Mouse (Mus musculus) kidney, postnatal 36 days (tissue): ENCODE data around the gene Thoc5.
A peak's percentile ranks its signal among the peaks of the same experiment; 100 is the strongest.

Source experiments
- DNase-seq, 2 experiments: peaks; one replicate each; pipeline ENCODE4 v3.0.0; 2021 to 2022; ENCODE audit warnings: mixed read lengths in 2 of 2

Thoc5 gene

DNA sequence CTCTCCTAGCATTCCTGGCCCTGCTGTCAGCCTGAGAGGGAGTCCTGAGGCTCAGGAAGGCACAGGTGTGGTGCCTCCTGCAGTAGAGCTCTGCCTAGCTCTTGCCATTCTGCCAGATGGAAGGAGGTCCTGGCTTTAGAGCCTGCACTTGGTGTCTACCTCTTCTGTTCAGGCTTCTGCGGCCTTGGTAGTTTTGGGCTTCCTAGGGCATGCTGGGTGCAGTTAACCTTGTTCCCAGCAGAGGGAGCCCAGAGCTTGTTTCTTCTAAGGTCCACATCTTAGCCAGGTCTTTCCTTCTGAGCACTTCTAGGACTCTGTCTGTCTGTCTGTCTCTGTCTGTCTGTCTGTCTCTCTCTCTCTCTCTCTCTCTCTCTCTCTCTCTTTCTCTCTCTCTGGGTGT lies 20.9 kb downstream of the Thoc5 start:
- DNase-seq = peak; percentile 70 to 85

DNA sequence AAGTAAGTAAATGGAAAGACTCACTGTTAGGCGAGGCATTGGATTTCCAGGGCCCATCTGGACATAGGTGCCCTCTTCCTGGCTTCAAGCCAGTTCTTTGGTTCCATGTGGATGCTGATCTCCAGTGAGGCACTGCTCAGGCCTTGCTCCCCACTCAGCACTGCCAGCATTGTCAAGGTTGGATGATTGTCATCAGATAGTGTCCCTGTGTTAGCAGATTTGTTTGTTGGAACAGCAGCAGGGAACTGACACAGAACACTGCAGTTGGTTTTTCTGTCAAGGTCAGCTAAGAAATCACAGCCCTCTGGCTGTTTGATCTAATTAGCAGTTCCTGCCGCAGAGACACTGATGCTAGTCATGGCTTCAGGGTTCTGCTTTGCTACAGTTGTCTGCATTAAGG lies 26.2 kb downstream of the Thoc5 start:
- DNase-seq = peak in 1 of 2 experiments; percentile 27

- no peak for DNase-seq
These were observed 26.6 kb downstream of the Thoc5 start for GRCm38 (mm10) chr11:4921751-4922150.

DNA sequence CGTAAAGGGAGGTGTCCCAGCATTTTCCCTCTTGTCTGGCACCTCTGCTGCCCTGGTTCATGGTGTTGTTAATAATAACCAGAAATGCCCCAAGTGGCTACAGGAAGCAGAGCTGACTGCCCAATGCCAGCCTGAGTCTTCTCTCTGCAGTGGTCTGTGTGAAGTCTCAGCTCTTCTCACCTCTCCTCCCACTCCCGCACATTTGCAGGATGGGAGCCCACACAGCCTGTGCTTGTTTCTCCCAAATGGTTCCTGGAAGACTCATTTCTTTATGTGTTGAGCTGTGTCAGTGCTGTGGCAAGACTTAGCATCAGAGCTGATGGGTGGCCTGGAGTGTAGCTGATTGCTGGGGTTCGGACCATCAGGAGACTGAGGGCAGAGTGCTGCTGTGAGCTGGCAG lies 32.1 kb downstream of the Thoc5 start:
- no peak for DNase-seq

- DNase-seq = peak; percentile 87 to 88
These were observed 36.0 kb downstream of the Thoc5 start for GRCm38 (mm10) chr11:4931009-4931601.

DNA sequence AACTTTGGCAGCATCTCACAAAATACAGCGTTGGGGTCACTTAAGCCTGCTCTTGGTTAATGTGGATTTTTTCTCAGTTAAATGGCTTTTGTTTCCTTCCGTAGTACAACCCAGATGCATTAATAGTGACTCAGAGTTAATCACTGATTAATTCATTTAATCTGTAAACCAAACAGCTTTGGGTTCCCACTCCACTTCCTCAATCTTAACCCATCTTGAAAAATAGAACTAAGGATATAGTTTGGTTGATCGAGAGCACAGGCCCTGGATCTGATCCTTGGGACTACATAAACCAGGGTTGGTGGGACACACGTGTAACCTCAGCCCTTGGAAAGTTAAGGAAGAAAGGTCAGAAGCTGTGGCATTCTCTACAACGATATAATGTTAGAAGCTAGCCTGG lies 41.1 kb downstream of the Thoc5 start:
- DNase-seq = no peak

- no peak for DNase-seq
These were observed 51.4 kb downstream of the Thoc5 start for GRCm38 (mm10) chr11:4946530-4946929.

- DNase-seq = peak; percentile 27 to 64
These were observed 52.1 kb downstream of the Thoc5 start for GRCm38 (mm10) chr11:4946947-4947812.

GRCm38 (mm10) chr11:4947813-4948174 lies 52.7 kb downstream of the Thoc5 start, which contains the start of gene Nefh:
Gene Nefh, minus strand, starts transcription at chr11:4948064.
- DNase-seq = peak in 1 of 2 experiments; percentile 12

DNA sequence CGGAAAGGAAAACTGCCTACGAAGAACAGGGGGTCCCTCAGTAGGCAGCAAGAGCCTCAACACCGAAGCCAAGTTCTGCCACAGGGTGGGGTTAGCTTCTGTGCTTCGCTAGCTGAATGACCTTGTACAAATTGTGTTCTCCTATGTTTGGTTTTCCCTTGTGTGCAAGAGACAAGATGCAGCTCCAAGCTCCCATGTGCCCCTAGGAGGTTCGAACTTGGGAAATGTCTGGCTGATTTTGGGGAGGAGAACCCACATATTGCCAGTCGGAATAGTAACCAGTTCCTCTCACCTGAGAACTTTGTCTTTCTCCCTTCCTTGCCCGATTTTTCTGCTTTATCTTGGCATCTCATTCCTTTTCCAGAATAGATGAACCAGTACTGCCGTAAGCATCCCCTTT lies 53.7 kb downstream of the Thoc5 start:
- no peak for DNase-seq

GRCm38 (mm10) chr11:4949256-4950044 lies 54.3 kb downstream of the Thoc5 start:
- DNase-seq = peak; percentile 30 to 86

DNA sequence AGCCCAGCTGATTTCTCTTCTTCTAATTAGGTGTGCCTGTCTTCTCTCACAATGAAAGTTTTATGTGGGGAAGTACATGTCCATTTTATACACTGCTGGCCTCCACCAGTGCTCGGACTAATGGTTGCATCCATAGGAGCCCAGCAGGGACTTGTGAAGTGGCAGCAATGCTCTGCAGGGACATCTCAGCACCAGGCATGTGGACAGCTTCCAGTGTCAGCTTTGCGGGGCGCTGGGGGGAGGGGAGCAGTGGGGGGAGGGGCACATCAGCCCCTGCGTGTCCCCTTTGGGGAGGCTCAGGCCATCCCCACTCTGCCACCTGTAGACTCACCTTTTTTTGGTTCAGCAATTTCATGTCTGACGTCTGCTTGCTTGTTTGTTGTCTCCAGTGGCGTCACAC lies 58.3 kb downstream of the Thoc5 start:
- no peak for DNase-seq

GRCm38 (mm10) chr11:4953918-4954317 lies 58.8 kb downstream of the Thoc5 start:
- DNase-seq = peak; percentile 46 to 65

GRCm38 (mm10) chr11:4963099-4963808 lies 68.1 kb downstream of the Thoc5 start:
- DNase-seq = no peak

- DNase-seq = peak; percentile 10 to 20
These were observed 71.2 kb downstream of the Thoc5 start for GRCm38 (mm10) chr11:4966325-4966724.

- peak; percentile 36 to 52 for DNase-seq
These were observed 71.8 kb downstream of the Thoc5 start for GRCm38 (mm10) chr11:4966888-4967287.

DNA sequence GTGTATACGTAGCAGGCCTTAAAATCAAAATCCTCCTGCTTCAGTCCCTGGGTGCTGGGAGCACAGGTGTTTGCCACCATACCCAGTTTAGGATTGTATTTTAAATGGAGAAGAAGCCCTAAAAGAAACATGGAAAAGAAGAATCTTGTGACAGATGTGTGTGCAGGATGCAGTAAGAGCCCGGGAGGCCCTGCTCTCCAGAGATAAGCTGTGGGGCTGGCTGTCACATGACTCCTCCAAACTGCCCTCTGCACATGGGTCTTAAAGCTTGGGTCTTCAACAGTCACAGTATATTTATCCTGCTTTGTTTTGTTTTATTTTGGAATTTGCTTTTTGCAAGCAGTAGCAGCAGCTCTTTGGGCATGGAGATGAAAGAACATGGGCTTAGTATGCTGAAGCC lies 72.4 kb downstream of the Thoc5 start:
- DNase-seq = no peak

- peak; percentile 23 to 51 for DNase-seq
These were observed 73.3 kb downstream of the Thoc5 start for GRCm38 (mm10) chr11:4968376-4968775.

DNA sequence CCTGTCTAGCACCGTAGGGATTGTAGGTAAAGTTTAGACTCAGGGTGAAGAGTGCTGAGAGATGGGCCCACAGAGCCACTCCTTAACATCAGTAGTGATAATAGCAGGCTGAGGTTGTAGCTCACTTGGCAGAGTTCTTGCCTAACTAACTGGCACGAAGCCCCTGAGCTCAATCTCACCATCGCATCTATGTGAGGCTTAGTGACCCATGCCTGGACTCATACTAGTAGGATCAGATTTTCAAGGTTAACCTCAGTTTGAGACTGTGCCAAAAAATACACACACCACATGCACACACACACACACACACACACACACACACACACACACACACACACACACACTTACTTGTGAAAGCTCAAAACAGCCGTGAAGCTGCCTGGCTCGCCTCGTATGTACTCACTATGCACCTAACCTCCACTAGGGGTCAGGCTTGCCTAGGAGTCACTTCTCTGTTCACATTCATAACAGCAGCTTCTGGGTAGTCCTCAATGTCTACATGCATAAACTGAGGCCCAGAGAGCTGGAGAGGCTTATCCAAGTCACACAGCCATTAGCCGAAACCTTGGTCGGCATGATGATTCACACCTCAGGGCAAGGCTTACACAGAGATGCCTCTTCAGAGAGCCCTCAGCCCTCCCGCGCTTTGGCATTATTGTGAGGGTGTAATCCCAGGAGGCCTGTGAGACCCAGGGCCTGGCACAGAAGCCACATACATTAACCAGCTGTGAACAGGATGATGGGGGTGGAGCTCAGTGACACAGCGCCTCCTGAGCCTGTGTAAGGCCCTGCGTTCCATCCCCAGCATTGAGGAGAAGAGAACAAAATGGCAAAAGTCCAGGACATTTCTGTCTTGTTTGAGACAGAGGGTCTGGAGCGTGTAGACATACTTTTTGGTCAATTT lies 78.1 kb downstream of the Thoc5 start:
- DNase-seq = peak; percentile 69 to 78

- DNase-seq = no peak
These were observed 78.7 kb downstream of the Thoc5 start for GRCm38 (mm10) chr11:4973871-4974256.

GRCm38 (mm10) chr11:4974376-4975122 lies 79.4 kb downstream of the Thoc5 start:
- DNase-seq = peak; percentile 30 to 70
